Mouse (Mus musculus): ENCODE measurements around the gene Loxl3.

Loxl3 gene

DNA sequence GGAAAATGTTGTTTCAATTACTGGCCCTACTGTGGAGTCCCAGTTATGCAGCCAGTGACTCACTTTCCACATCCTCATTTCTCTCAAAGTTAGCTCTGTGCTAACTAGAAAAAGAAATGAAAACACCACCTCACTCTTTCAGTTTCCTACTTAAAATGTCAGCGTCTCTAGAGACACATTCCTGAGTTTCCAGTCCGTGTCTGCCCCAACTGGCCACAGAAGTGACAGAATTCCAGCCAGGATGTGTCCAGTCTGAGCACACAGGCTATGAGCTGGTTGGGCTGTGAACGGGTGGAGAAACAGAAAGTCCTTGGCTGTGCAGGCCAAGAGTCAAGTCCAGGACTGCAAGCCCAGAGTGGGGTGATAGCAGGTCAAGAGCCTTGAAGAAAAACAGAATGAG, 16.8 kb upstream of the Loxl3 start:
- DNase-seq (ENCODE audit: low spot score): no peak

DNA sequence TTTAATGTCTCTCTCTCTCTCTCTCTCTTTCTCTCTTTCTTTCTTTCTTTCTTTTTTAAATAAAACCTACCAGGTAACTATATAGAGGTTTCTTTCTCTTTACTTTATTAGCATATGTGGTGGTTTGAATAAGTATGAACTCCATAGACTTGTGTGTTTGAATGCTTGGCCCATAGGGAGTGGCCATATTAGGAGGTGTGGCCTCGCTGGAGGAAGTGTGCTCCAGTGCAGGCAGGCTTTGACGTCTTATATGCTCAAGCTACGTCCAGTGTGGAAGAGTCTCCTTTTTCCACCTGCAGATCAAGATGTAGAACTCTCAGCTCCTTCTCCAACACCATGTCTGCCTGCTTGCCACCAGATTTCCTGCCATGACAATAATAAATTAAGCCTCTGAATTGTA, 14.9 kb upstream of the Loxl3 start:
- no peak for DNase-seq (ENCODE audit: low spot score)

DNA sequence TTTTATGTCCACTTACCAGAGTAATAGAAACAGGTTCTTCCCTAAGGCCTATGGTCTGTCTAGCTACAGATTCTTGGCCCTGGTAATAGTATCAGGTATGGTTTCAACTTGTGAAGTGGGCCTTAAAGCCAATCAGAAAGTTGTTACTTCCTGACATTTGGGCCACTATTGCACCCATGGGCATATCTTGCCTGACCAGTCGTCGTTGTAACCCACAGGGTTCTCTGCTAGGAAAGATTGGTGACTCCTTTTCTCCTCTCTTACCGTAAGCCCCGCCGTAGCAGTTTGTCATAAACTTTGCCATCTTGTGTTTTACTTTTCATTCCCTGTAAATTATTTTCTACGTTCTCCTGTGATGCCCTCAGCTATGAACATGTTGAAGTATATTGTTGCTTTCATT, 13.9 kb upstream of the Loxl3 start:
- no peak for DNase-seq (ENCODE audit: low spot score)

DNA sequence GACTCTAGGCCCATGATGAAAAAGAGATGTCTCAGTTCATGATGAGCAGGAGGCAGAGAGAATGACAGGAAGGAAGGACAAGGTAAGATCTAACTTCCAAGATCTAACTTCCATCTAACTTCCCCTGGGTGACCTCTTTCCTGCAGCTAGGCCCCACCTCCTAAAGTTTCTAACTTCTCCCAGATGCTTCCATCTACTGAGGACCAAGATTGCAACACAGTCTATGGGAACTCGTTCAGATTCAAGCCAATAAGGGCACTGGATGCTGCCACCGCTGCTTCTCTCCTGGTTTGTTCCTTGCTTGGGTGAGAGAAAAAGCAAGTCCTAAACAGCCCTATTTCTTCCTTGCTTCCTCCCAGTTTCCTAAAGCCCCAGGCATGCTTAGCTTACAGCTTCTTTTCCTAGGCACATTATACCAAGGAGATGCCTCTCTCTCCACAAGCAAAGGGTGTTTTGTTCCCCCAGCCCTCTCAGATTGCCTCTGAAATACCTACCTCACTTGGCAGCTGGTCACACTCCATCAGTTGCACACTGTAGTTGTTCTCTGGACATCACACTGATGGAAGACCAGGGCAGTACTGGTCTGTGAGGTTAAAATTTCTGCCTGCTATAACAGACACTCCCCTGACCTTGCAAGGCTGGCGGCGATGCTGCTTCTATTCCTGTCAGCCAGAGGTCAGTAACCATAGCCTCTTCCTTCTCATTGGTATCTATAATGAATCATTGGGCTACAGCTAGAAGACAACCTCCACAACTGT, 13.0 kb upstream of the Loxl3 start:
- DNase-seq (ENCODE audit: low spot score): no peak

DNA sequence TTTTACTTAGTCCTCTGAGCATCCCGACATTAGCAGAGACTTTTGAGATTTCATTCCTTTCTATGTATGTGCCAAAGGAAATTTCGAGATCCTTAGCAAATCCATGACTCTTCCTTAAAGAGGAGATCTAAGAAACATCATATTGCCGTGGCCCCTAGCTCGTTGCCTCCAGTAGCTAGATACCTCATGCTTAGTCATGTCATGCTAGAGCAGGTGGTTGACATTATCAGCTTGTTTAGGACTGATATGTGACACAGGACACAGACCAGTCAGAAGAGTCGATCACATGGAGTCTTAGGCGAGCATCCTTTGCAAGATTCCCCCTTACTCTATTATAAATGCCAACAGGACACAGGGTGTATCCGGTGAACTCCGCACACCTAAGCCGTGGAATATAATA, 11.0 kb upstream of the Loxl3 start:
- no peak for DNase-seq (ENCODE audit: low spot score)

DNA sequence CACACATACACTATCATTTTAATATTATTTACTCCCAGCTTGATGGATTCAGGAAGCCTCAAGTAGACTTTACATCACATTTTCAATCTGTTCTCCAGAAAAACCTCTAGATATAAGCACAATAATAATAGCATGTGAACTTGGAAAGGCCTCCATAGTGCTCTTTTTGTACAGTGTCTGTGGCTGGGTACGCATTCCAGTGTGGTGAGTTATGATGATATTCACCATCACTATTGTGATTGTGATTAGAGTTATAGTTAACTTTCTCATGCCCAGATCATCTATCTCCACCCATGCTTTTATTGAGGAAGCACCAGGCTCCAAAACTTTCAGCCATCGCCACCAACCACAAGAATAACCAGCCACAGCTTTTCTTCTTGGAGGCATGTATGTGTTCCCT, 10.2 kb upstream of the Loxl3 start:
- DNase-seq (ENCODE audit: low spot score): no peak

DNA sequence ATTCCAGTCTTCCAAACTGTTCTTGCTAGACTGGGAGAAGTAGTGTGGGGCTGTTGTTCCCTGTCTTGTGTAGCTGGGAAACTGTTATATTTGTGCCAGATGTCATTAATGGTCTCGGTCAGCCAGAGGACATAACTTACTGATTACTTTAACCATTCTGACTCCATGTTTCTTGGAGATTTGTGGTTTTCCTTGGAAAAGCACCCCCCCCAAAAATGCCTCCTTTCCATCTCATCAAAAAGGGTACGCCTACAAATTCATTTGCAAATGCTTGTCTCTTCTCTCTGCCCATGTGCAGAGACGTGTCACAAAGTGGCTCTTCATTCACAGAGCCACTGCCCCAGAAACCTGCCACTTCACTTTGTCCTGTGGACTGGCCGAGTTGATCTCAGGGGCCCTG, 9.6 kb upstream of the Loxl3 start:
- DNase-seq (ENCODE audit: low spot score): no peak

DNA sequence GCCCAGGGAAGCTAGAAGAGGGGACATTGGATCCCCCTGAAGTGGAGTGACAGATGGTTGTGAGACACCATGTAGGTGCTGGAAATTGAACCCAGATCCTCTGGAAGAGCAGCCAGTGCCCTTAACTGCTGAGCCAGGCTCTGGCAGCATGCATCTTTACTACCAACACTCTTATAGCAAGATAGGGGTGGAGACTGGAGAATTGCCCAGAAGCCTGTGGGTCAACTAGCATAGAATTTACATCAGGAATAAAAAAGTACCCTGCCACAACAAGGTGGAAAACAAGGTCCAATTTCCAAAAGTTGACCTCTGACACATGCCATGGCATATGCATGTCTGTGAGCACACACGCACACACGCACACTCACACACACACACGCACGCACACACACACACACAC, 8.8 kb upstream of the Loxl3 start:
- DNase-seq (ENCODE audit: low spot score): no peak

DNA sequence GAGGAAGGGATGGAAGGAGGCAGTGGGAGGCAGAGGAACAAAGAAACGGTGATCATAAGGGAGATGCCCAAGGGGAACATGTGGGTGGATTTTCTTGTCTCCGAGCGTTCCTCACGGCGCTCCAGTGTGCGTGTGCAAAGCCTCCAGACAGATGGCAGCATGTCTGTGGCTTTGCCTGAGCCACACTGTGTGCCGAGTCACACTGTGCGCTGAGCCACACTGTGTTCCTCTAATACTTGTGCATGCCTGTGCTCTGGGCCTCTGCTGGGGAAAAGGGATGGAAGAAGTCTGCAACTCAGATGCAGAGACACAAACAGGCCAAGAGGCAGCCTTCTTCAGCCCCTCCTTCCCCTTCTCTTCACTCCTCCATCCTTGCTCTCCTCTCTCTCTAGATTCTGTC, 6.7 kb upstream of the Loxl3 start:
- no peak for DNase-seq (ENCODE audit: low spot score)

DNA sequence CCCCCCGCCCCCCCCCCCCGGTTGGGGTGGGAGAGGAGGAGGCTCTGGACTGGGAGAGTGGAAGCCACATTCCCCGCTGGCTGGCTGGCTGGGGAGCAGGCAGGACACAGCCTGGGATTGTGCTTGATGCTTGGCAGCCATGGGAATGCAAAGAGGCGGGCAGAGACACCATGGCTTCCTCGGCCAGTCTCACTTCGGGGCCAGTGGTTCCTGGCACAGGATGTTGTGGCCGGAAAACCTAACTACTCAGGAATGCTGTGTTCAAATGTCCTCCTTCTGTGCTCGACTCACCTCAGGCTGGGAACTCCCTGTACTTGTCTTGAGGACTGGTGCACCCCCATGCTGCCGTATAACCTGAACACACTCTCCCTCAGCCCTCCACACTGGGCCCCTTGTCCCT, 6.3 kb upstream of the Loxl3 start:
- no peak for DNase-seq (ENCODE audit: low spot score)

DNA sequence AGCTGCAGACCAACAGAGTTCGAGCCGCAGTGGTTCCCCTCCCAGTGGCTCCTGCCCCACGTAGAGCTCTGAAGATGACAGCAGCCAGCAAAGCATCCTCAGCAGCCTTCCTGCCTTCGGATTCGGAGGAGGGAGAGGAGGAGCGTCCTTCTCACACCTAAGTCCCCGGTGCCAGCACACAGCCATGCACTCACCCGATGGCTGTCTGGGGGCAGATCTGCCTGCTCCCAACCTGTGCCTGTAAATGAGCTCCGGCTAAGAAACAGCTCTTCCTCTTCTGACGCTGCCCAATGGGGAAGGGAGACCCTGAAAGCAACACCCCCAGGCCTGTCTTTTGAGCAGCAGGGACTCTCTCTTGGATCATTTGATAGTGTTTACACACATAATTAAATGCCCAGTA, 4.2 kb upstream of the Loxl3 start:
- no peak for DNase-seq (ENCODE audit: low spot score)

DNA sequence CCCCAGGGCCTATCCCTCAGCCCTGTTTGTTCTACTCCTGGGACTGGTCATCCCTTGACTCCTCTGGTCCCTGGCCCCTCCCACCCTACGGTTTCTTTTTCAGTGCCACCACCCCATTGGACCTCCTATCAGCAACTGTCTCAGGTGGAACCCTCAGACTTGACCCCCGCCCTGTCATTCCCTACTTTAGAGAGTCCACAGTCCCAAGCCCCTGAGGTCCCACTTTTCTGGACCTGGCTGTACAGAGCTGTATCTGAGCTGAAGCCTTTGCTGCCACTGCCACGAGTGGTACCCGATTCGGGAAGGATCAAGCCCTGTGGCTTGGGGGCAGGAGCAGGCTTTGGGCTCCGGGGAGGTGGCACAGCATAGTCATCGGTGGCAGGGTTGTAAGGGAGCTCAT, 2.9 kb upstream of the Loxl3 start:
- DNase-seq (ENCODE audit: low spot score): no peak

DNA sequence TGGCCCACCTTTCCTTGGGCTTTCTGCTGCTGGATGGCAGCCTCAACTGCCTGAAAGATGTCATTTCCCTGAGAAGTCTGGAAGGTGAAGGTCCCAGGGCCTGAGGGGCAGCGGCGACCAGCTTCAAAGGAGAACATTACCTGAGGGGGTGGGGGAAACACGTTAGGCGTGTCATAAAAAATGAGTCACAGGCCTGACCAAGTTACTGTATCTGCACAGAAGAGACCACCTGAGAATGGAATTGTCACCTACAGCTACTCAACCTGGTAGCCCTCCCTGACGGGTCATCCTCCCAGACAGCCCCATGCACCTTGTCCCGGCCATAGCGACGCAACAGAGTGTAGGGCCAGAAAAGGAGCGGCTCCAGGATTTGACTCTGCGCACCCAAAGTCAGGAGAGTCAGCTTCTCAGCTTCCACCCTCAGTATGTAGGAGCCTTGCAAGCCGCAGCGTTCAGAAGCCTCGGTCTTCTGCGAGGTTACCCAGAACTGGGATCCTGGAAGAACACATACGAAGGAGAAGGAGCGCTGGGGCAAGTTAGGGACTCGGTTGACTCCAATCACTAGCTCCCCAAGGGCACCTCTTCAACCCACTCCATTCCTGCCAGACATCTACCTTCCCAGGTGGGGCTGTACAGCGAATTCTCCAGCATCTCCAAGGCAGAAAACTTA, 1.9 kb upstream of the Loxl3 start:
- no peak for DNase-seq (ENCODE audit: low spot score)

DNA sequence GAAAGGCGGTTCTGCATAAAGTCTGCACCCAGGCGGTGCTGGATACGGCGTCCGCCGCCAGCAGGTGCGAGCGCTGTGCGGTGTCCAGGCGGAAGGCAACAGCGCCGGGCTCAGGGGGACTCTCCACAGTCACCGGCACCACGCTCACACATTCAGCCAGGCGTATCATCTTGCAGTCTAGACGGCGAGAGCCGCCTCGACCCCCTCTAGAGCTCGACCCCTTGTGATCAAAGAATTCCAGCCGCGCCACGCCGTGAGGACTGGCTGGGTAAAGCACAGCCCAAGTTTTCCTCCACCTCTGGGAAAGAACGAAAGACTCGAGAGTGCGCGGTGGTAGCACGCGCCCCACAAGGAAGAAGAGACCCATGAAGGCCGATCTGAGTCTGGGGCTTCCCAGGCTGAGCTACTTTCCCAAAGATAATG, 1.2 kb upstream of the Loxl3 start:
- DNase-seq (ENCODE audit: low spot score): peak; percentile 27

DNA sequence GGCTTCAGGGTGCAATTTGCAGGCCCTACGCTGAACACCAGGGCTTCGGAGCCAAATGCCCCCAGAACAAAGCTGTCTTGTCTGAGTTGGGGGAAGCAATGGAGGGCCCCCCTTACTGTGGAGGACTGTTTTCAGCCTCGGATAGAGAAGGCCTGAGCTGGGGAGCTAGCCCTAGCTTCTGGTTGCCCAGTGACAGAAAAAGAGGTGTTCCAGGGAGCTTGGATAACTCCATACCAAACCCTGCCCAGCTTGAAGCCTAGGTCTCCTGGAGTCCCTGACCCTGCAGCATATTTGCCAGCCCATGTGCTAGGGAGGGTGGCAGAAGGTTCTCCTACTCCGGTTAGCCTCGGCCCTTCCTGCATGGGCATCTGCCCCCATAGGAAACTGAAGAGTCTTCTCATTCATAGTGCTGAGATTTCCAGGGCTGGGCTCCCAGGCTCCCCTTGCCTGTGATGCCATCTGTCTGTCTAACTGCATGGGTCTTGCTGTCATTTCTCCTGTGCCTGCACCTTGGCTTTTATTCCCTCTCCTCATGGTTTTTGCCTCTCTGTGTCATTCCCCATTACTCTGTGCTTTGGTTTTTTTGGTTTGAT, 586 bp downstream of the Loxl3 start:
- DNase-seq (ENCODE audit: low spot score): no peak

DNA sequence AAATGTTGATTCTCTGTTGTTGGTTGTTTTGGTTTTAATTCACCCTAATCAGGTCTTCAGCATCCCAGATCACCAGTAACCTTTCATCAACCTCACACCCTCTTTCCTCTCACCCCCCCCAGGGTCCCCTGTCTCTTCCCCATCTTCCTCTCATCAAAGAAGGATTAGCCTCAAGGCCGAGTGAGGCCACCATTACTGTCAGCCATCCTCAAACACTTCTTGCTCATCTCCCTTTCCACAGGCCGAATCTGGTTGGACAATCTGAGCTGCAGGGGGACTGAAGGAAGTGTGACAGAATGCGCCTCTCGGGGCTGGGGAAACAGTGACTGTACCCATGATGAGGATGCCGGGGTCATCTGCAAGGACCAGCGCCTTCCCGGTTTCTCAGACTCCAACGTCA, 3.2 kb downstream of the Loxl3 start:
- DNase-seq (ENCODE audit: low spot score): no peak

DNA sequence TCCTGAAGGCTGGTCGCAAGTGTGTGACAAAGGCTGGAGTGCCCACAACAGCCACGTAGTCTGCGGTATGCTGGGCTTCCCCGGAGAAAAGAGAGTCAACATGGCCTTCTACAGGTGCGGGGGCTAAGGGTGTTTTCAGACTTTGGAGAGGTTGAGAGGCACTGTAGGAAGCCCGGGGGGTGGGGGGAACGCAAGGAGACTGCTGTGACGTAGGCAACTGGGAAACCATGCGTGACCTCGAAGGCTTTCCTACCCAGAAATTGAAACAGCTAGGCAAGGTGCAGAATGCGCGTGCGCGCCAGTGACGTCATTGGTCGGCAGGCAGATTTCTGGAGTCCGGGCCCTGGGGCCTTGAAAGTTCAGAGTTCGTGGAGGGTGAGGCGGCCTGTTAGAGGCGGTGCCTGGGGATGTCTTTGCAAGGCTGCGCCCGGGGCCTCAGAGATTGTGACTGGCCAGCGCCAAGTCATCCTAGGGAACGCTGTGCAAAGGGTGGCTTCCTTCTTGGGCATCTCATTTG, 4.6 kb downstream of the Loxl3 start:
- peak; percentile 90 for DNase-seq (ENCODE audit: low spot score)

DNA sequence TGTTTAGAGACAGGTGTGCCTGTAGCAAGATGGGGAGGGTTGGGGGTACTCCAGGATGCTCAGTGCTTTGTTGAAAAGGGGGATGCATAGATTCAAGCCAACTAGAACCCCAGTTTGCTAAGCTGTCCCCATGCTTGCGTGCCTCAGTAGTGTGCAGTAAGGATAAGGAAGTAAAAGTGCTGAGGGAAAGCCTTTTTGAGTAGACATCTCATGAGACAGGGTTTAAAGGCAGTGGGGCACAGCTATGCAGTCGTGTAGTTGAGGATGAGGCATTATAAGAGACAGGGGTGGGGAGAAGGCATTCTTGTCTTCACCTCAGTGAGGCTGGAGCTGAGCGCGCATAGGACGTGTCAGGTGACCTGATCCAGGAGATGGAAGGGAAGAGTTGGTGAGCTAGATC, 6.6 kb downstream of the Loxl3 start:
- DNase-seq (ENCODE audit: low spot score): no peak

DNA sequence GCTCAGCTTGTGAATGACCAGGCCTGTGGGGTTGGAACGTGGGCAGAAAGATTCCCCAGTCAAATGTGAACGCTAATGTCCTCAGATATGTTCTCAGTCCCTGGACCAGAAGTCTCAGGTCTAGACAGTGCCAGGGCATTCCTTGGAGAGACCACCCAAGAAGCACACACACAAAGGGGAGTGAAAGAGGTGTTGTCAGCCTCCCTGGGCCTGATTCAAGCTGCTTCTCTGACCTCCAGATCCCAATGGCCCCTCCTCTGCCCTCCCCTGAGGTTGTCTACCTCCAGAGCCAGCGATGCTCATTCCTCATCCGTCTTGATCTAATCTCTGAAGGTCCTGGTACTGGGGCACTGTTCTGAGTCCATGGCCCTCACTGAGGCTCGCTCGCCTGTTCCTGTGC, 9.6 kb downstream of the Loxl3 start:
- DNase-seq (ENCODE audit: low spot score): no peak

DNA sequence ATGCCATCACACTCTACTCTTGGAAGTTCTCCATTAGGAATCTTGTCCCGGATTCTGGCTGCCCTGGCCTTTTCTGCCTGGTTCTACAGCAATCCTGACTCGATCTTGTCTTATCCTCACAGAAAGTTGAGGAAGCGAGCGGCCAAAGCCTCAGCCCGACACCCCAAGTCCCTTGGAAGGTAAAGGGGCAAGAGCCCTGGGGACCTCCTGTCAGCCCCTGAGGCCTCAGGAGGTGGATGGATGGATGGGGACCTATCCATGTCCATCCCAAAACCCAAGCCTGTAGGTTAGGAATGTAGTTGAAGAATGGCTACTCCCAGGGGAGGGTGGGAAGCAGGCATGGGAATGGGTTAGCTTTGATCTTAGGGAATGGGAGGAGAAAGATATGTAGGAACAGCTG, 10.0 kb downstream of the Loxl3 start:
- no peak for DNase-seq (ENCODE audit: low spot score)

DNA sequence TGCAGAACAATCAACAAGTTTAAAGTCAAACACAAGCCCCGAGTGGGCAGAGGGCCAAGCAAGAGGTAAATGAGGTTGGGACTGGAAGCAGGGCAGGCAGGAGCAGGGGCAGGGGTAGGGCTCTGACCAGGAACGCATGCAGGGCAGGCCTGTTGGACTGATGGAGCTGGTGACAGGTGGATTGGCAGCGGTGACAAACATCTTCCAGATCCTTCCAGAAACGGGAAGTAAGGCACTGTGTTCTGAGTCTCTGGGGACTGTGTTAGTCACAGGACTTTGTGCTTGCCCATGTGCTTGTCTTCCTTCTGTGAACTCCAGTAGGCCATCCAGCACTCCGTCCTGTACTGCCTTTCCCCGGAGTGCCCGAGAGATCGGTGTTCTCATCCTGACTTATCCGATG, 10.8 kb downstream of the Loxl3 start:
- no peak for DNase-seq (ENCODE audit: low spot score)

DNA sequence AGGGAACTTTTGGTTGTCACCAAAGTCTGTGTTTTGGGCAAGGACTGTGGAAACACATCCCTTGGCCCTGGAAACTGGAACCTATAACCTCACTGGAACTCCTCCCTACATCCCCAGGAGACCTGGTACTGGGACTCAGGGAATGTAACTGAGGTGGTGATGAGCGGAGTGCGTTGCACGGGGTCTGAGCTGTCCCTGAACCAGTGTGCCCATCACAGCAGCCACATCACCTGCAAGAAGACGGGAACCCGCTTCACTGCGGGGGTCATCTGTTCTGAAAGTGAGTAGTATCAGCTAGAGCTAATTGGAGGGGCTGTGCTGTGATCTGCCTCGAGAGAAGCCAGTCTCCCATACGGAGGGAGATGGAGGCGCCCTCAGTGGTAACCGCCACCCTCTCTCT, 15.4 kb downstream of the Loxl3 start:
- no peak for DNase-seq (ENCODE audit: low spot score)

DNA sequence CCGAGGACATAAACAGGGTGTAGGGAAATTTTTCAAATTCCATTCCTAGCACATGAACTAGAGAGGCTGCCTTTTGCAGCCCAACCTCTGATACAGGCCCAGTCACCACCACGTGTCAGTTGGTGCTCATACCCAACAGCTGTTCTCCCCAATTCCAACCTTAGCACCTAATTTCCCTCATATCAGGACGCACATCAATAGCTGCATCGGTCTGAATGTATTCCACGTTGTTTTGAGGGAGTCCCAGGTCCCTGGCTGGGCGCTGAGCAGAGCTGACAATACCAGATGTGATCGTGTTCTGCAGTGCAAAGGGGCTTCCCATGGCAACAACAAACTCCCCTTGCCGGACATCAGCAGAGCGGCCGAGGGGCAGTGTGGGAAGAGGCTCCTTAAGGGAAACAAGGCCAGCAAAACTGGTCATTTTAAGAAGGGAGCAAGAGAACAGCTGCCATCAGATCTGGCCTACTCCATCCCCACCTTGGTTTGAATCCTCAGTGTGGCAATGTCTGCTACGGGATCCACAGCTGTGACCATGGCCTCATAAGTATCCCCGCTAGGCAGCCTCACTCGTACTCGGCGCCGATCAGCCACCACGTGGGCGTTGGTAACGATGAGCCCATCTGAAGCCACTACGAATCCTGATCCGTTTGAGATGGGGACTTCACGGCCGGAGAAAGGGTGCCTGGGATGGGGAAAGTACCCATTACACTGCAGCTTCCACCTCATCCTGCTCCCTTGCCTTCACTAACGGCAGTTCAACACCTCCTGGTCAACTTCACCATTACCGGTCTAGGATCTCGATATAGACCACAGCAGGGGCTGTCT, 19.4 kb downstream of the Loxl3 start:
- no peak for DNase-seq (ENCODE audit: low spot score)

Measured in ovary, postnatal 14 days (tissue).